Mouse (Mus musculus): ENCODE results near the gene Iqcn. TPM values are rescaled to one million over a fixed set of nuclear protein-coding genes. Genes with fewer than 3 reads are reported as not detected.

The Iqcn gene
- total and polyA plus RNA-seq, 3 experiments, result 0.06 TPM; not detected in 2

DNA sequence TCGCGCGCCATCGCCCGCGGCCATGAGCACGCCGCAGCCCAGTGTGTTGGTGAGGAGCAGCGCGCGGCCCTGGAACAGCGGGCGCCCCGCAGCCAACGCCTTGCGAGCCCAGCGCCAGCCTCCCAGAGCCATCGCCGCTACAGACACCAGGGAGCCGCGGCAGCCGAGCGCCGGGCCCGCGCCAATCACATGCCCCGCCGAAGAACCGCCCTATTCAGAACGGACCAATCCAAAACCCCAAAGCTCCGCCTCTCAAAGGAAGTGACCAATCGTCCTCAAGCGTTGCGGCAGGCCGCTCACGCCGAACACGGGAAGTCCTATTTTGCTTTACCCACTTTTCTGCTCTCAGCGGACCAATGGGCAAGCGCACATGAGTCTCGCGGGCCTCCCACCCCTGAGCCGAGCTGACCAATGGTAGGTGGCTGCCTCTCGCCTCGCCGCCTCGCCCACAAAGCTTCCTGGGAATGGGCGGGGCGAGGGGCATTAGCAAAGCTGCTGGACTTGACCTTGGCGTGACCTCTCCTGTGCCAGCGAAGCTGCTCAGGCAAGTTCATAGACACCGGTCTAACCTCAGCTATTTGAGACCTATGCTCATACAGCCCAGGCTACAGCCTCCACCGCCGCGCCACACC lies 57.6 kb downstream of the Iqcn start, which contains the start of gene Mpv17l2:
Gene Mpv17l2 (minus strand): TSS at position 172 of the 632 bp plus-strand sequence.
- WGBS, result under 1% methylated on average over 55 of the region's 55 CpGs
- H3K27ac ChIP-seq, result peak within 1 kb of the TSS; percentile 87
- H3K4me3 ChIP-seq, result peak within 1 kb of the TSS; percentile 93
- DNase-seq, result peak; percentile 91 to 98
- H3K4me1 ChIP-seq (ENCODE audit: control insufficient read depth, insufficient read depth, low read length), result peaks cover 11% of the 10 kb centered on the region
- H3K36me3 ChIP-seq (ENCODE audit: control insufficient read depth, insufficient read depth, low read length), result no peaks in the 10 kb centered on the region
- no peaks in the 10 kb centered on the region for H3K27me3 ChIP-seq (ENCODE audit: control insufficient read depth, insufficient read depth, low read length)
- intact Hi-C loops (cut with DNase I), result no loop called here
- TF ChIP-seq POLR2A (IDR thresholded peaks at IDR 0.05; ENCODE audit: insufficient read depth, low read depth, low read length) (peak; percentile 60; the same call in 1 of the 2 replicates), CTCF (IDR thresholded peaks at IDR 0.05) (no peak), EP300 (IDR thresholded peaks at IDR 0.05; ENCODE audit: insufficient read depth, low read depth, low read length) (peak; percentile 74; the same call in 1 of the 2 replicates)
- peak within 1 kb of the TSS; percentile 89 for H3K9ac ChIP-seq (ENCODE audit: low read depth, low read length)
- H3K79me2 ChIP-seq (replicated peaks; ENCODE audit: control insufficient read depth, insufficient read depth, low read length), result no peaks in the 10 kb centered on the region

DNA sequence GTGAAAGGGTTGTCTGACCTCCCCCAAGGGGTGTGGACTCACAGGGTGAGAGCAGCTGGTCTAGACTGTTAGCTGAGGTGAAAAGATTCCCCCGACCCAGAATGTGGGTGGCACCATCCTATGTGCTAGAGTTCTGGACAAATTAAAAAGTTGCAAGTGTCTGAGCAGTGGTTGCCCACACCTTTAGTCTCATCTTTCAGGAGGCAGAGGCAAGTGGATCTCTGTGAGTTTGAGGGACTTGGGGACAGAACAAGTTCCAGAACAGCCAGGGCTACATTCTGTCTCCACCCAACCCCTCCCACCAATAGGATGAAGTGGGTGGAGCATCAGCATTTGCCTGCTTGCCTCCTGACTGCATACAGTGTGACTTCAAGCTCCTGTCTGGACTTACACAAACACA lies 58.9 kb downstream of the Iqcn start:
- WGBS, result 70% methylated on average over 1 of the region's 1 CpGs
- Histone ChIP-seq H3K27ac (no peak overlapping the region; the same call in 1 of the 2 replicates), H3K79me2 (replicated peaks; ENCODE audit: control insufficient read depth, insufficient read depth, low read length) (no peaks in the 10 kb centered on the region), H3K36me3 (ENCODE audit: control insufficient read depth, insufficient read depth, low read length) (no peaks in the 10 kb centered on the region), H3K4me1 (ENCODE audit: control insufficient read depth, insufficient read depth, low read length) (peaks cover 15% of the 10 kb centered on the region), H3K9ac (ENCODE audit: low read depth, low read length) (no peak overlapping the region), H3K4me3 (no peak overlapping the region), H3K27me3 (ENCODE audit: control insufficient read depth, insufficient read depth, low read length) (no peaks in the 10 kb centered on the region)
- no peak for TF ChIP-seq EP300 (IDR thresholded peaks at IDR 0.05; ENCODE audit: insufficient read depth, low read depth, low read length)
- 0 out of 2 replicates have a peak, but pooled peaks have one; percentile 7 for TF ChIP-seq POLR2A (IDR thresholded peaks at IDR 0.05; ENCODE audit: insufficient read depth, low read depth, low read length)
- intact Hi-C loops (cut with DNase I), result no loop called here
- DNase-seq, result no peak

- WGBS, result 8% methylated on average over 3 of the region's 3 CpGs
- DNase-seq, result peak in 1 of 2 experiments; percentile 72
Measured at GRCm38 (mm10) chr8:70763354-70763753, 60.1 kb downstream of the Iqcn start.

DNA sequence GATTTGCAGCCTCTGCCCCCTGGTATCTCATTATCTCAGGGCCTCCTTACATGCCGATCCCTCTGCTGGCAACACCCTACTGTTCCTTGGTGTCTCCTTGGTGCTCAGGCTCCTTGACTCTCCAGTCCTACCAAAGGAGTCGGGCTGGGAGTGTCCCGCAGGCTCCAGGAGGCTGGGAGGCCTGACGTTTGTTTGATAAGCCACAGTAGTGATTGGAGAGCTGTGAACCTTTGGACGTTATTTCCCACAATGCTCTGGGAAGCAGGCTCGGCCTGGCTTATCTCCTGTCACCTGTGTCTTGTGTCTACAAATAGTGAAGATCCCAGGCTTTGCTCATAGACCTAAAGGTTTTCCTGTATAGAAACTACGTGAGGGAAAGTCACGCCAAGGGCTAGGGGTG lies 60.8 kb downstream of the Iqcn start:
- no peaks in the 10 kb centered on the region for H3K79me2 ChIP-seq (replicated peaks; ENCODE audit: control insufficient read depth, insufficient read depth, low read length)
- TF ChIP-seq EP300 (IDR thresholded peaks at IDR 0.05; ENCODE audit: insufficient read depth, low read depth, low read length) (no peak), CTCF (IDR thresholded peaks at IDR 0.05) (no peak), POLR2A (IDR thresholded peaks at IDR 0.05; ENCODE audit: insufficient read depth, low read depth, low read length) (no peak)
- peaks cover 12% of the 10 kb centered on the region for H3K4me1 ChIP-seq (ENCODE audit: control insufficient read depth, insufficient read depth, low read length)
- no peaks in the 10 kb centered on the region for H3K36me3 ChIP-seq (ENCODE audit: control insufficient read depth, insufficient read depth, low read length)
- WGBS, result 71% methylated on average over 8 of the region's 8 CpGs
- no peak for DNase-seq
- intact Hi-C loops (cut with DNase I), result no loop called here
- H3K4me3 ChIP-seq, result no peak overlapping the region
- H3K27me3 ChIP-seq (ENCODE audit: control insufficient read depth, insufficient read depth, low read length), result no peaks in the 10 kb centered on the region
- no peak overlapping the region for H3K9ac ChIP-seq (ENCODE audit: low read depth, low read length)
- no peak overlapping the region for H3K27ac ChIP-seq

More at GRCm38 (mm10) chr8:70763354-70763753, 60.1 kb downstream of the Iqcn start:
- H3K4me1 ChIP-seq (ENCODE audit: control insufficient read depth, insufficient read depth, low read length), result peaks cover 15% of the 10 kb centered on the region
- H3K36me3 ChIP-seq (ENCODE audit: control insufficient read depth, insufficient read depth, low read length), result no peaks in the 10 kb centered on the region
- H3K79me2 ChIP-seq (replicated peaks; ENCODE audit: control insufficient read depth, insufficient read depth, low read length), result no peaks in the 10 kb centered on the region
- TF ChIP-seq CTCF (IDR thresholded peaks at IDR 0.05) (peak; percentile 88), EP300 (IDR thresholded peaks at IDR 0.05; ENCODE audit: insufficient read depth, low read depth, low read length) (0 out of 2 replicates have a peak, but pooled peaks have one; percentile 12), POLR2A (IDR thresholded peaks at IDR 0.05; ENCODE audit: insufficient read depth, low read depth, low read length) (no peak)
- intact Hi-C loops (cut with DNase I), result no loop called here
- H3K27me3 ChIP-seq (ENCODE audit: control insufficient read depth, insufficient read depth, low read length), result no peaks in the 10 kb centered on the region
- no peak overlapping the region for H3K27ac ChIP-seq
- H3K9ac ChIP-seq (ENCODE audit: low read depth, low read length), result no peak overlapping the region
- H3K4me3 ChIP-seq, result no peak overlapping the region

- no peak overlapping the region for H3K9ac ChIP-seq (ENCODE audit: low read depth, low read length)
- no peak overlapping the region for H3K4me3 ChIP-seq
- intact Hi-C loops (cut with DNase I), result no loop called here
- WGBS, result 92% methylated on average over 13 of the region's 13 CpGs
- H3K79me2 ChIP-seq (replicated peaks; ENCODE audit: control insufficient read depth, insufficient read depth, low read length), result no peaks in the 10 kb centered on the region
- no peak overlapping the region for H3K27ac ChIP-seq
- H3K27me3 ChIP-seq (ENCODE audit: control insufficient read depth, insufficient read depth, low read length), result no peaks in the 10 kb centered on the region
- no peak for TF ChIP-seq CTCF (IDR thresholded peaks at IDR 0.05)
- no peak for TF ChIP-seq EP300 (IDR thresholded peaks at IDR 0.05; ENCODE audit: insufficient read depth, low read depth, low read length)
- TF ChIP-seq POLR2A (IDR thresholded peaks at IDR 0.05; ENCODE audit: insufficient read depth, low read depth, low read length), result no peak
- H3K36me3 ChIP-seq (ENCODE audit: control insufficient read depth, insufficient read depth, low read length), result no peaks in the 10 kb centered on the region
- peaks cover 11% of the 10 kb centered on the region for H3K4me1 ChIP-seq (ENCODE audit: control insufficient read depth, insufficient read depth, low read length)
- no peak for DNase-seq
Measured at GRCm38 (mm10) chr8:70764676-70765075, 61.4 kb downstream of the Iqcn start.

DNA sequence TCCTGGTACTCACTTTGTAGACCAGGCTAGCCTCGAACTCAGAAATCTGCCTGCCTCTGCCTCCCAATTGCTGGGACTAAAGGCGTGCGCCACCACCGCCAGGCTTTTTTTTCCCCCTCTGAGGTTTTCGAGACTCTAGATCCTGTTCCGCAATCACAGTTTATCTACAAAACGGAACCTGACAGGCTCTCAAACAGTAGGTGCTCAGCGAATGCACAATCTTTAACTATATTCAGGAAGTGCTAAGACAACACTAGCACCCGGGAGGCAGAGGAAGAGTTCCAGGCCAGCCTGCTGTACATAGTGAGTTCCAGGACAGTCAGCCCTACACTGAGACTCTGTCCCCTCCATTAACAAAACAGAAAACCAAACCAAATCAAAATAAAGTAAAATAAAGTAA lies 62.1 kb downstream of the Iqcn start:
- Histone ChIP-seq H3K79me2 (replicated peaks; ENCODE audit: control insufficient read depth, insufficient read depth, low read length) (no peaks in the 10 kb centered on the region), H3K27me3 (ENCODE audit: control insufficient read depth, insufficient read depth, low read length) (no peaks in the 10 kb centered on the region), H3K36me3 (ENCODE audit: control insufficient read depth, insufficient read depth, low read length) (no peaks in the 10 kb centered on the region), H3K4me3 (peak overlapping the region; percentile 51), H3K4me1 (ENCODE audit: control insufficient read depth, insufficient read depth, low read length) (peaks cover 7% of the 10 kb centered on the region), H3K9ac (ENCODE audit: low read depth, low read length) (no peak overlapping the region), H3K27ac (no peak overlapping the region; the same call in 1 of the 2 replicates)
- no peak for TF ChIP-seq EP300 (IDR thresholded peaks at IDR 0.05; ENCODE audit: insufficient read depth, low read depth, low read length)
- TF ChIP-seq POLR2A (IDR thresholded peaks at IDR 0.05; ENCODE audit: insufficient read depth, low read depth, low read length), result no peak
- TF ChIP-seq CTCF (IDR thresholded peaks at IDR 0.05), result no peak
- 65% methylated on average over 9 of the region's 9 CpGs for WGBS
- intact Hi-C loops (cut with DNase I), result no loop called here
- no peak for DNase-seq
